Mouse (Mus musculus) midbrain, embryonic 15.5 days (tissue): Measurements from ENCODE around the gene Snx6. TPM values are rescaled to one million over a fixed set of nuclear protein-coding genes. Genes with fewer than 3 reads are reported as not detected.
"Not testable (repeated sequence)": the region's sequence is repeated elsewhere in the genome, so short reads cannot be mapped to it uniquely, and the experiment has no call there.

Experiments used
- ATAC-seq: fragments of 200-750 bp; cut with Nextera tagmentation; replicated peaks from 2 replicates; pipeline ENCODE4 v1.8.0; 2017; ENCODE audit warnings: moderate TSS enrichment
- H3K27ac ChIP-seq: fragments of 300-500 bp; sonication (generic); 2 replicates; pipeline ENCODE4 v1.5.1; 2015; ENCODE audit warnings: mild to moderate bottlenecking, inconsistent platforms
- H3K27me3 ChIP-seq: fragments of 300-500 bp; sonication (generic); replicated peaks from 2 replicates; pipeline ENCODE4 v1.6.1; 2015; ENCODE audit warnings: inconsistent platforms
- H3K36me3 ChIP-seq: fragments of 300-500 bp; sonication (generic); replicated peaks from 2 replicates; pipeline ENCODE4 v1.6.1; 2015; ENCODE audit warnings: inconsistent platforms
- H3K4me1 ChIP-seq: fragments of 300-500 bp; sonication (generic); 2 replicates; pipeline ENCODE4 v1.6.1; 2015; ENCODE audit warnings: inconsistent platforms
- H3K4me2 ChIP-seq: fragments of 300-500 bp; sonication (generic); 2 replicates; pipeline ENCODE4 v1.6.1; 2015; ENCODE audit warnings: inconsistent platforms, mild to moderate bottlenecking, moderate library complexity
- H3K4me3 ChIP-seq: fragments of 300-500 bp; sonication (generic); 2 replicates; pipeline ENCODE4 v1.5.1; 2015; ENCODE audit warnings: mild to moderate bottlenecking, inconsistent platforms
- H3K9ac ChIP-seq: fragments of 300-500 bp; sonication (generic); 2 replicates; pipeline ENCODE4 v1.6.1; 2015; ENCODE audit warnings: mild to moderate bottlenecking, inconsistent platforms
- H3K9me3 ChIP-seq: fragments of 300-500 bp; sonication (generic); 2 replicates; pipeline ENCODE4 v1.6.1; 2016; ENCODE audit warnings: inconsistent platforms
- WGBS: fragments of 180-500 bp; shearing (Covaris S2); methylation state at CpG from one replicate; pipeline ENCODE4 v1.1.7; 2015; ENCODE audit warnings: mixed read lengths; 5-methylcytosine and 5-hydroxymethylcytosine counted together
- polyA plus RNA-seq: library from polyadenylated mRNA; unstranded; fragments of >200 nt; fragmentation: Nextera tagmentation; extraction: Ambion mirVana; gene quantifications from 2 replicates; pipeline ENCODE4 v1.2.1, GENCODE M21; 2015

Snx6 gene
- polyA plus RNA-seq, 1 experiment from 2014 or later = 139 TPM

- H3K9ac ChIP-seq = no peak overlapping the region
- WGBS = 21% methylated on average over 11 of the region's 11 CpGs
- no peak overlapping the region for H3K4me2 ChIP-seq
- no peak overlapping the region for H3K4me3 ChIP-seq
- no peaks in the 10 kb centered on the region for H3K9me3 ChIP-seq
- ATAC-seq = peak; percentile 44
- H3K27me3 ChIP-seq = no peaks in the 10 kb centered on the region
- H3K36me3 ChIP-seq = no peaks in the 10 kb centered on the region
- no peak overlapping the region for H3K27ac ChIP-seq
- peaks cover 38% of the 10 kb centered on the region for H3K4me1 ChIP-seq
These were observed 6.0 kb downstream of the Snx6 start for GRCm38 (mm10) chr12:54789346-54790143.

- Histone ChIP-seq H3K4me2 (no peak overlapping the region), H3K4me3 (no peak overlapping the region), H3K27ac (no peak overlapping the region), H3K9me3 (no peaks in the 10 kb centered on the region), H3K27me3 (no peaks in the 10 kb centered on the region), H3K4me1 (no peaks in the 10 kb centered on the region), H3K9ac (no peak overlapping the region), H3K36me3 (peaks cover 50% of the 10 kb centered on the region)
- WGBS = 93% methylated on average over 12 of the region's 12 CpGs
- no peak for ATAC-seq
These were observed 31.9 kb downstream of the Snx6 start for GRCm38 (mm10) chr12:54763624-54764023.

- Histone ChIP-seq H3K4me3 (no peak overlapping the region), H3K27me3 (no peaks in the 10 kb centered on the region), H3K36me3 (peaks cover 47% of the 10 kb centered on the region), H3K4me1 (no peaks in the 10 kb centered on the region), H3K27ac (no peak overlapping the region), H3K9me3 (no peaks in the 10 kb centered on the region), H3K9ac (no peak overlapping the region), H3K4me2 (no peak overlapping the region)
- 94% methylated on average over 1 of the region's 1 CpGs for WGBS
- ATAC-seq = no peak
These were observed 34.8 kb downstream of the Snx6 start for GRCm38 (mm10) chr12:54760676-54761075.

- no peak overlapping the region for H3K4me2 ChIP-seq
- over 99% methylated on average over 2 of the region's 2 CpGs for WGBS
- H3K4me1 ChIP-seq = no peaks in the 10 kb centered on the region
- ATAC-seq = no peak
- no peak overlapping the region for H3K27ac ChIP-seq
- H3K36me3 ChIP-seq = peaks cover 51% of the 10 kb centered on the region
- no peak overlapping the region for H3K4me3 ChIP-seq
- no peaks in the 10 kb centered on the region for H3K9me3 ChIP-seq
- H3K27me3 ChIP-seq = no peaks in the 10 kb centered on the region
- no peak overlapping the region for H3K9ac ChIP-seq
These were observed 36.7 kb downstream of the Snx6 start for GRCm38 (mm10) chr12:54758846-54759245.

- no peaks in the 10 kb centered on the region for H3K27me3 ChIP-seq
- no peak overlapping the region for H3K4me3 ChIP-seq
- no peak overlapping the region for H3K27ac ChIP-seq
- no peaks in the 10 kb centered on the region for H3K4me1 ChIP-seq
- H3K4me2 ChIP-seq = no peak overlapping the region
- H3K36me3 ChIP-seq = peaks cover 47% of the 10 kb centered on the region
- H3K9ac ChIP-seq = no peak overlapping the region
- WGBS = over 99% methylated on average over 8 of the region's 8 CpGs
- ATAC-seq = no peak
- no peaks in the 10 kb centered on the region for H3K9me3 ChIP-seq
These were observed 46.9 kb downstream of the Snx6 start for GRCm38 (mm10) chr12:54748647-54749046.

GRCm38 (mm10) chr12:54738661-54739243 lies 56.8 kb downstream of the Snx6 start:
- 0% methylated on average over 13 of the region's 33 CpGs for WGBS
- ATAC-seq = peak; percentile 69
- H3K27ac ChIP-seq, H3K4me3 ChIP-seq, H3K4me1 ChIP-seq, H3K4me2 ChIP-seq, H3K9ac ChIP-seq, H3K36me3 ChIP-seq, H3K9me3 ChIP-seq, H3K27me3 ChIP-seq: not testable (repeated sequence)

- ATAC-seq = peak; percentile 89
- no CpG with 5 or more reads among the region's 21 CpGs for WGBS
- H3K27me3 ChIP-seq = not testable (repeated sequence)
These were observed 57.4 kb downstream of the Snx6 start for GRCm38 (mm10) chr12:54737891-54738660.

GRCm38 (mm10) chr12:54734307-54735131 lies 61.0 kb downstream of the Snx6 start:
- not testable (repeated sequence) for H3K9ac ChIP-seq, H3K4me1 ChIP-seq, H3K4me3 ChIP-seq, H3K27me3 ChIP-seq, H3K36me3 ChIP-seq, H3K27ac ChIP-seq, H3K9me3 ChIP-seq
- peak; percentile 65 for ATAC-seq
- H3K4me2 ChIP-seq = peak overlapping the region; percentile 34; the same call in 1 of the 2 replicates
- WGBS = 0% methylated on average over 10 of the region's 49 CpGs

More at GRCm38 (mm10) chr12:54737891-54738660, 57.4 kb downstream of the Snx6 start:
- H3K4me1 ChIP-seq, H3K9ac ChIP-seq, H3K4me2 ChIP-seq, H3K4me3 ChIP-seq, H3K36me3 ChIP-seq, H3K9me3 ChIP-seq, H3K27ac ChIP-seq: not testable (repeated sequence)

GRCm38 (mm10) chr12:54729140-54730059 lies 66.1 kb downstream of the Snx6 start:
- peak; percentile 93 for ATAC-seq
- not testable (repeated sequence) for H3K9ac ChIP-seq, H3K4me1 ChIP-seq, H3K27me3 ChIP-seq, H3K4me3 ChIP-seq, H3K27ac ChIP-seq, H3K36me3 ChIP-seq, H3K4me2 ChIP-seq, H3K9me3 ChIP-seq
- no CpG with 5 or more reads among the region's 56 CpGs for WGBS

- not testable (repeated sequence) for H3K27ac ChIP-seq, H3K36me3 ChIP-seq, H3K4me1 ChIP-seq, H3K4me3 ChIP-seq, H3K9ac ChIP-seq, H3K27me3 ChIP-seq, H3K9me3 ChIP-seq, H3K4me2 ChIP-seq
- no CpG with 5 or more reads among the region's 56 CpGs for WGBS
- peak; percentile 92 for ATAC-seq
These were observed 76.4 kb downstream of the Snx6 start for GRCm38 (mm10) chr12:54718871-54719786.
